Mouse (Mus musculus): ENCODE measurements at regions not wholly inside any gene's neighbourhood (a gene's known extent, or its start where the extent isn't known, plus 50 kb on each side); places are given as distances from the start of the nearest gene placed in this dataset.

GRCm38 (mm10) chr2:166234579-166235212 lies 79.2 kb upstream of the Sulf2 start:
- DNase-seq (ENCODE audit: low spot score), result no peak

- DNase-seq (ENCODE audit: low spot score), result no peak
These were observed 77.8 kb upstream of the Sulf2 start for GRCm38 (mm10) chr2:166233246-166233645.

GRCm38 (mm10) chr2:166232376-166232775 lies 76.9 kb upstream of the Sulf2 start:
- peak; percentile 54 for DNase-seq (ENCODE audit: low spot score)

GRCm38 (mm10) chr2:166230617-166231016 lies 75.2 kb upstream of the Sulf2 start:
- no peak for DNase-seq (ENCODE audit: low spot score)

- no peak for DNase-seq (ENCODE audit: low spot score)
These were observed 72.9 kb upstream of the Sulf2 start for GRCm38 (mm10) chr2:166228356-166228755.

GRCm38 (mm10) chr2:166227496-166227895 lies 72.0 kb upstream of the Sulf2 start:
- no peak for DNase-seq (ENCODE audit: low spot score)

- DNase-seq (ENCODE audit: low spot score), result peak; percentile 72
These were observed 71.5 kb upstream of the Sulf2 start for GRCm38 (mm10) chr2:166226929-166227328.

- no peak for DNase-seq (ENCODE audit: low spot score)
These were observed 70.9 kb upstream of the Sulf2 start for GRCm38 (mm10) chr2:166226331-166226730.

- DNase-seq (ENCODE audit: low spot score), result no peak
These were observed 69.9 kb upstream of the Sulf2 start for GRCm38 (mm10) chr2:166225354-166225753.

GRCm38 (mm10) chr2:166218783-166219182 lies 63.3 kb upstream of the Sulf2 start:
- DNase-seq (ENCODE audit: low spot score), result no peak

GRCm38 (mm10) chr2:166216512-166216865 lies 61.0 kb upstream of the Sulf2 start:
- no peak for DNase-seq (ENCODE audit: low spot score)

- peak; percentile 81 for DNase-seq (ENCODE audit: low spot score)
These were observed 60.4 kb upstream of the Sulf2 start for GRCm38 (mm10) chr2:166215610-166216511.

- DNase-seq (ENCODE audit: low spot score), result peak; percentile 74
These were observed 59.7 kb upstream of the Sulf2 start for GRCm38 (mm10) chr2:166215191-166215590.

- no peak for DNase-seq (ENCODE audit: low spot score)
These were observed 51.7 kb upstream of the Sulf2 start for GRCm38 (mm10) chr2:166207145-166207508.

- DNase-seq (ENCODE audit: low spot score), result no peak
These were observed 51.1 kb upstream of the Sulf2 start for GRCm38 (mm10) chr2:166206396-166207144.
